Mouse (Mus musculus) testis, adult 2 months (tissue): Measurements from ENCODE around the gene Tmx1. TPM values are rescaled to one million over a fixed set of nuclear protein-coding genes. Genes with fewer than 3 reads are reported as not detected.

ENCODE experiments used
- H3K27ac ChIP-seq: fragments of 200-500 bp; 2 replicates; pipeline ENCODE4 v1.5.1; 2012; ENCODE audit warnings: low read depth, low read length; ENCODE audit not compliant: control insufficient read depth, insufficient read depth
- H3K27me3 ChIP-seq: fragments of 200-500 bp; 2 replicates; pipeline ENCODE4 v1.6.1; 2012; ENCODE audit warnings: mild to moderate bottlenecking, low read length, moderate library complexity; ENCODE audit not compliant: control insufficient read depth, insufficient read depth
- H3K36me3 ChIP-seq: fragments of 200-500 bp; 2 replicates; pipeline ENCODE4 v1.6.1; 2012; ENCODE audit warnings: mild to moderate bottlenecking, low read length; ENCODE audit not compliant: control insufficient read depth, insufficient read depth
- H3K4me1 ChIP-seq: fragments of 200-500 bp; 2 replicates; pipeline ENCODE4 v1.6.1; 2012; ENCODE audit warnings: low read length; ENCODE audit not compliant: control insufficient read depth, insufficient read depth
- H3K4me3 ChIP-seq: fragments of 200-500 bp; 2 replicates; pipeline ENCODE4 v1.5.1; 2012; ENCODE audit warnings: low read depth, mild to moderate bottlenecking, low read length, moderate library complexity, mixed read lengths; ENCODE audit not compliant: control insufficient read depth
- CTCF ChIP-seq: fragments of 200-500 bp; IDR thresholded peaks from 2 replicates; pipeline ENCODE4 v1.5.1; 2012; ENCODE audit warnings: low read depth, mild to moderate bottlenecking, inconsistent platforms, low read length, moderate library complexity; ENCODE audit not compliant: control insufficient read depth, insufficient read depth, insufficient replicate concordance
- POLR2A ChIP-seq: fragments of 200-500 bp; IDR thresholded peaks from 2 replicates; pipeline ENCODE4 v1.6.1; 2012; ENCODE audit warnings: low read depth, mild to moderate bottlenecking, inconsistent platforms, low read length, moderate library complexity; ENCODE audit not compliant: control insufficient read depth
- polyA plus RNA-seq: library from polyadenylated mRNA; depleted of rRNA; stranded (reverse); fragments of >200 nt; gene quantifications from 2 replicates; pipeline ENCODE4 v1.2.3, GENCODE M21; 2012

Tmx1 gene
- polyA plus RNA-seq, 1 experiment: 14.1 TPM

GRCm38 (mm10) chr12:70459546-70459945 lies 6.7 kb downstream of the Tmx1 start:
- Histone ChIP-seq H3K27me3 (no peaks in the 10 kb centered on the region), H3K36me3 (peaks cover 2% of the 10 kb centered on the region; the same call in 1 of the 2 replicates), H3K27ac (no peak overlapping the region), H3K4me3 (no peak overlapping the region), H3K4me1 (no peaks in the 10 kb centered on the region)
- TF ChIP-seq POLR2A: no peak
- TF ChIP-seq CTCF: no peak

- TF ChIP-seq CTCF (no peak), POLR2A (no peak)
- Histone ChIP-seq H3K36me3 (peaks cover 2% of the 10 kb centered on the region; the same call in 1 of the 2 replicates), H3K4me1 (no peaks in the 10 kb centered on the region), H3K27ac (no peak overlapping the region), H3K27me3 (no peaks in the 10 kb centered on the region), H3K4me3 (no peak overlapping the region)
Observed at GRCm38 (mm10) chr12:70464016-70464415, 11.1 kb downstream of the Tmx1 start.

GRCm38 (mm10) chr12:70475336-70475735 lies 22.4 kb downstream of the Tmx1 start:
- TF ChIP-seq POLR2A: no peak
- TF ChIP-seq CTCF: no peak
- Histone ChIP-seq H3K36me3 (no peaks in the 10 kb centered on the region), H3K27me3 (no peaks in the 10 kb centered on the region)

GRCm38 (mm10) chr12:70476884-70477576 lies 24.1 kb downstream of the Tmx1 start:
- H3K27ac ChIP-seq: no peak overlapping the region
- no peaks in the 10 kb centered on the region for H3K36me3 ChIP-seq
- TF ChIP-seq POLR2A: no peak
- H3K4me3 ChIP-seq: no peak overlapping the region; the same call in 1 of the 2 replicates
- H3K4me1 ChIP-seq: peaks cover 2% of the 10 kb centered on the region; the same call in 1 of the 2 replicates
- no peaks in the 10 kb centered on the region for H3K27me3 ChIP-seq

More at GRCm38 (mm10) chr12:70475336-70475735, 22.4 kb downstream of the Tmx1 start:
- H3K4me3 ChIP-seq: no peak overlapping the region
- H3K4me1 ChIP-seq: peaks cover 2% of the 10 kb centered on the region; the same call in 1 of the 2 replicates
- no peak overlapping the region for H3K27ac ChIP-seq

- Histone ChIP-seq H3K27me3 (no peaks in the 10 kb centered on the region), H3K36me3 (no peaks in the 10 kb centered on the region), H3K4me3 (peak overlapping the region; percentile 23; the same call in 1 of the 2 replicates), H3K4me1 (peaks cover 2% of the 10 kb centered on the region; the same call in 1 of the 2 replicates), H3K27ac (no peak overlapping the region)
- no peak for TF ChIP-seq POLR2A
- TF ChIP-seq CTCF: peak; percentile 26; the same call in 1 of the 2 replicates
Observed at GRCm38 (mm10) chr12:70477593-70478287, 24.8 kb downstream of the Tmx1 start.

GRCm38 (mm10) chr12:70485956-70486355 lies 33.1 kb downstream of the Tmx1 start:
- Histone ChIP-seq H3K4me1 (no peaks in the 10 kb centered on the region), H3K27ac (no peak overlapping the region), H3K4me3 (no peak overlapping the region), H3K36me3 (no peaks in the 10 kb centered on the region), H3K27me3 (no peaks in the 10 kb centered on the region)
- no peak for TF ChIP-seq POLR2A
- no peak for TF ChIP-seq CTCF

GRCm38 (mm10) chr12:70486716-70487480 lies 34.0 kb downstream of the Tmx1 start:
- no peaks in the 10 kb centered on the region for H3K36me3 ChIP-seq
- TF ChIP-seq CTCF (no peak), POLR2A (no peak)
- no peaks in the 10 kb centered on the region for H3K27me3 ChIP-seq
- no peaks in the 10 kb centered on the region for H3K4me1 ChIP-seq
- no peak overlapping the region for H3K4me3 ChIP-seq
- no peak overlapping the region for H3K27ac ChIP-seq
